Mouse (Mus musculus) mouse embryonic stem cell (cell line): ENCODE results near the gene Kctd6.
"Not testable (repeated sequence)": the region's sequence is repeated elsewhere in the genome, so short reads cannot be mapped to it uniquely, and the experiment has no call there.

Experiments used
- in situ Hi-C, 2 experiments: fragments of 300-500 bp; cut with MboI; formaldehyde crosslinking; loops; 1 replicate in 1 of 2; 3 replicates in 1 of 2; pipeline ENCODE4 v1.14.3; 2019 to 2020; ENCODE audit warnings: low sequenced_read_pairs in 2 of 2, low pct_unique_long_range_greater_than_20kb in 1 of 2, mixed read lengths in 1 of 2; ENCODE audit not compliant: unreplicated experiment in 1 of 2

The Kctd6 gene

GRCm38 (mm10) chr14:8271281-8271680, 57.3 kb downstream of the Kctd6 start:
- in situ Hi-C loops, result not testable (repeated sequence)
